Mouse (Mus musculus) heart, postnatal 0 days (tissue): ENCODE measurements around the gene Tmem218.

Experiments used
- CTCF ChIP-seq: IDR thresholded peaks from 2 replicates; pipeline ENCODE4 v1.5.1; 2016; ENCODE audit warnings: antibody characterized with exemption, control low read depth, low read depth
- EP300 ChIP-seq: IDR thresholded peaks from 2 replicates; pipeline ENCODE4 v1.6.1; 2016; ENCODE audit warnings: antibody characterized with exemption, low read depth

- TF ChIP-seq CTCF (no peak), EP300 (no peak)
These were observed 30.5 kb upstream of the Tmem218 start for GRCm38 (mm10) chr9:37177551-37177950.
